Mouse (Mus musculus) embryo, embryonic 9.5 days (tissue): ENCODE results near the gene Asap2.
"Not testable (repeated sequence)": the region's sequence is repeated elsewhere in the genome, so short reads cannot be mapped to it uniquely, and the experiment has no call there.

Experiments
- DNase-seq: peaks from one replicate; pipeline ENCODE4 v3.0.0-alpha.2; 2017; ENCODE audit errors: extremely low spot score

Gene Asap2

GRCm38 (mm10) chr12:20990132-20990531, at the start of gene Asap2:
TSS of gene Asap2 (plus strand) at chr12:20990459.
- peak; percentile 0 for DNase-seq

GRCm38 (mm10) chr12:20947051-20947997, 42.9 kb upstream of the Asap2 start:
- not testable (repeated sequence) for DNase-seq

GRCm38 (mm10) chr12:20990579-20990978, 320 bp downstream of the Asap2 start:
- DNase-seq, result peak; percentile 27

- not testable (repeated sequence) for DNase-seq
Observed at GRCm38 (mm10) chr12:21030875-21031274, 40.6 kb downstream of the Asap2 start.

GRCm38 (mm10) chr12:21046716-21047115, 56.5 kb downstream of the Asap2 start:
- DNase-seq, result not testable (repeated sequence)

GRCm38 (mm10) chr12:21075731-21076130, 85.5 kb downstream of the Asap2 start:
- DNase-seq, result peak; percentile 14

GRCm38 (mm10) chr12:21090168-21090567, 99.9 kb downstream of the Asap2 start:
- DNase-seq, result not testable (repeated sequence)

GRCm38 (mm10) chr12:21092446-21092845, 102.2 kb downstream of the Asap2 start:
- not testable (repeated sequence) for DNase-seq

- DNase-seq, result not testable (repeated sequence)
Observed at GRCm38 (mm10) chr12:21097806-21098325, 107.6 kb downstream of the Asap2 start.

- DNase-seq, result not testable (repeated sequence)
Observed at GRCm38 (mm10) chr12:21111116-21111475, 120.8 kb downstream of the Asap2 start.

- DNase-seq, result peak; percentile 90
Observed at GRCm38 (mm10) chr12:21111476-21112452, 121.5 kb downstream of the Asap2 start.

GRCm38 (mm10) chr12:21112453-21112857, 122.2 kb downstream of the Asap2 start:
- peak; percentile 67 for DNase-seq

- DNase-seq, result no peak
Observed at GRCm38 (mm10) chr12:21119446-21119845, 129.2 kb downstream of the Asap2 start.

GRCm38 (mm10) chr12:21122818-21123217, 132.6 kb downstream of the Asap2 start:
- DNase-seq, result no peak

GRCm38 (mm10) chr12:21123647-21124046, 133.4 kb downstream of the Asap2 start:
- no peak for DNase-seq

- DNase-seq, result no peak
Observed at GRCm38 (mm10) chr12:21125675-21126470, 135.6 kb downstream of the Asap2 start.

- no peak for DNase-seq
Observed at GRCm38 (mm10) chr12:21126516-21126915, 136.3 kb downstream of the Asap2 start.

- DNase-seq, result no peak
Observed at GRCm38 (mm10) chr12:21128930-21129869, 138.9 kb downstream of the Asap2 start.

- no peak for DNase-seq
Observed at GRCm38 (mm10) chr12:21130274-21130823, 140.1 kb downstream of the Asap2 start.

- no peak for DNase-seq
Observed at GRCm38 (mm10) chr12:21132537-21132936, 142.3 kb downstream of the Asap2 start.
